Mouse (Mus musculus) limb, embryonic 15.5 days (tissue): ENCODE measurements around the gene Prkci. TPM values are rescaled to one million over a fixed set of nuclear protein-coding genes. Genes with fewer than 3 reads are reported as not detected.
A peak's percentile ranks its signal among the peaks of the same experiment; 100 is the strongest.

Experiments
- ATAC-seq: fragments of 200-750 bp; cut with Nextera tagmentation; 2 replicates; pipeline ENCODE4 v1.8.0; 2017; ENCODE audit warnings: low read depth, moderate TSS enrichment; ENCODE audit not compliant: insufficient number of reproducible peaks, low FRiP score, low TSS enrichment
- H3K27ac ChIP-seq: fragments of 300-500 bp; sonication (generic); 2 replicates; pipeline ENCODE4 v1.5.1; 2015; ENCODE audit warnings: moderate library complexity, mild to moderate bottlenecking, inconsistent platforms
- H3K27me3 ChIP-seq: fragments of 300-500 bp; sonication (generic); 2 replicates; pipeline ENCODE4 v1.6.1; 2015; ENCODE audit warnings: inconsistent platforms
- H3K36me3 ChIP-seq: fragments of 300-500 bp; sonication (generic); 2 replicates; pipeline ENCODE4 v1.6.1; 2015; ENCODE audit warnings: inconsistent platforms
- H3K4me1 ChIP-seq: fragments of 300-500 bp; sonication (generic); 2 replicates; pipeline ENCODE4 v1.6.1; 2015; ENCODE audit warnings: inconsistent platforms
- H3K4me2 ChIP-seq: fragments of 300-500 bp; sonication (generic); 2 replicates; pipeline ENCODE4 v1.6.1; 2015; ENCODE audit warnings: mild to moderate bottlenecking, inconsistent platforms
- H3K4me3 ChIP-seq: fragments of 300-500 bp; sonication (generic); 2 replicates; pipeline ENCODE4 v1.5.1; 2015; ENCODE audit warnings: mild to moderate bottlenecking, inconsistent platforms
- H3K9ac ChIP-seq: fragments of 300-500 bp; sonication (generic); 2 replicates; pipeline ENCODE4 v1.6.1; 2015; ENCODE audit warnings: inconsistent platforms
- H3K9me3 ChIP-seq: fragments of 300-500 bp; sonication (generic); 2 replicates; pipeline ENCODE4 v1.6.1; 2016; ENCODE audit warnings: inconsistent platforms
- WGBS: fragments of 180-500 bp; shearing (Covaris S2); methylation state at CpG from one replicate; pipeline ENCODE4 v1.1.7; 2015; 5-methylcytosine and 5-hydroxymethylcytosine counted together
- polyA plus RNA-seq: library from polyadenylated mRNA; unstranded; fragments of >200 nt; fragmentation: Nextera tagmentation; extraction: Ambion mirVana; gene quantifications from 2 replicates; pipeline ENCODE4 v1.2.1, GENCODE M21; 2015

Prkci gene
- polyA plus RNA-seq, 1 experiment from 2014 or later: 38.6 TPM

- H3K27me3 ChIP-seq: no peaks in the 10 kb centered on the region
- no peaks in the 10 kb centered on the region for H3K9me3 ChIP-seq
- no peak overlapping the region for H3K9ac ChIP-seq
- peaks cover 26% of the 10 kb centered on the region for H3K4me1 ChIP-seq
- WGBS: 25% methylated on average over 10 of the region's 10 CpGs
- no peak for ATAC-seq
- no peaks in the 10 kb centered on the region for H3K36me3 ChIP-seq
- peak overlapping the region; percentile 84 for H3K27ac ChIP-seq
- no peak overlapping the region for H3K4me3 ChIP-seq
- peak overlapping the region; percentile 17; the same call in 1 of the 2 replicates for H3K4me2 ChIP-seq
Measured at GRCm38 (mm10) chr3:30999401-31000017, 4.0 kb downstream of the Prkci start.

- no peaks in the 10 kb centered on the region for H3K9me3 ChIP-seq
- no peaks in the 10 kb centered on the region for H3K27me3 ChIP-seq
- peak overlapping the region; percentile 84 for H3K27ac ChIP-seq
- H3K4me1 ChIP-seq: peaks cover 21% of the 10 kb centered on the region
- no peaks in the 10 kb centered on the region for H3K36me3 ChIP-seq
- H3K4me3 ChIP-seq: no peak overlapping the region
- H3K4me2 ChIP-seq: peak overlapping the region; percentile 17; the same call in 1 of the 2 replicates
- ATAC-seq: no peak
- no peak overlapping the region for H3K9ac ChIP-seq
- WGBS: 18% methylated on average over 4 of the region's 4 CpGs
Measured at GRCm38 (mm10) chr3:31000018-31000407, 4.5 kb downstream of the Prkci start.

GRCm38 (mm10) chr3:31001048-31001676 lies 5.6 kb downstream of the Prkci start:
- H3K9me3 ChIP-seq: no peaks in the 10 kb centered on the region
- WGBS: 58% methylated on average over 3 of the region's 3 CpGs
- H3K36me3 ChIP-seq: no peaks in the 10 kb centered on the region
- H3K9ac ChIP-seq: no peak overlapping the region
- no peak overlapping the region for H3K27ac ChIP-seq
- H3K4me2 ChIP-seq: no peak overlapping the region
- H3K27me3 ChIP-seq: no peaks in the 10 kb centered on the region
- H3K4me3 ChIP-seq: no peak overlapping the region
- H3K4me1 ChIP-seq: peaks cover 21% of the 10 kb centered on the region
- ATAC-seq: no peak

- H3K27ac ChIP-seq: no peak overlapping the region
- WGBS: 80% methylated on average over 6 of the region's 6 CpGs
- peaks cover 10% of the 10 kb centered on the region for H3K4me1 ChIP-seq
- H3K27me3 ChIP-seq: no peaks in the 10 kb centered on the region
- no peaks in the 10 kb centered on the region for H3K9me3 ChIP-seq
- no peak overlapping the region for H3K4me3 ChIP-seq
- no peak overlapping the region for H3K4me2 ChIP-seq
- no peak for ATAC-seq
- H3K36me3 ChIP-seq: no peaks in the 10 kb centered on the region
- H3K9ac ChIP-seq: no peak overlapping the region
Measured at GRCm38 (mm10) chr3:31004320-31005209, 9.0 kb downstream of the Prkci start.

- no peak for ATAC-seq
- H3K36me3 ChIP-seq: no peaks in the 10 kb centered on the region
- 60% methylated on average over 2 of the region's 2 CpGs for WGBS
Measured at GRCm38 (mm10) chr3:31014374-31014773, 18.8 kb downstream of the Prkci start.

GRCm38 (mm10) chr3:31015682-31016443 lies 20.3 kb downstream of the Prkci start:
- WGBS: 74% methylated on average over 10 of the region's 10 CpGs
- Histone ChIP-seq H3K4me1 (peaks cover 24% of the 10 kb centered on the region), H3K27me3 (no peaks in the 10 kb centered on the region), H3K36me3 (peaks cover 7% of the 10 kb centered on the region; the same call in 1 of the 2 replicates), H3K9me3 (no peaks in the 10 kb centered on the region), H3K4me2 (no peak overlapping the region), H3K9ac (no peak overlapping the region), H3K27ac (0 out of 2 replicates have a peak overlapping the region, but pooled peaks have one; percentile 40), H3K4me3 (no peak overlapping the region)
- ATAC-seq: no peak

More at GRCm38 (mm10) chr3:31014374-31014773, 18.8 kb downstream of the Prkci start:
- Histone ChIP-seq H3K27me3 (no peaks in the 10 kb centered on the region), H3K9ac (no peak overlapping the region), H3K9me3 (no peaks in the 10 kb centered on the region), H3K27ac (no peak overlapping the region), H3K4me1 (peaks cover 24% of the 10 kb centered on the region), H3K4me2 (no peak overlapping the region), H3K4me3 (no peak overlapping the region)

- H3K9ac ChIP-seq: no peak overlapping the region
- peaks cover 7% of the 10 kb centered on the region; the same call in 1 of the 2 replicates for H3K36me3 ChIP-seq
- H3K4me3 ChIP-seq: no peak overlapping the region
- H3K27ac ChIP-seq: no peak overlapping the region
- WGBS: 32% methylated on average over 9 of the region's 9 CpGs
- no peak for ATAC-seq
- no peak overlapping the region for H3K4me2 ChIP-seq
- H3K27me3 ChIP-seq: no peaks in the 10 kb centered on the region
- H3K4me1 ChIP-seq: peaks cover 26% of the 10 kb centered on the region
- H3K9me3 ChIP-seq: no peaks in the 10 kb centered on the region
Measured at GRCm38 (mm10) chr3:31016594-31017196, 21.1 kb downstream of the Prkci start.

GRCm38 (mm10) chr3:31017652-31018051 lies 22.1 kb downstream of the Prkci start:
- 70% methylated on average over 4 of the region's 4 CpGs for WGBS
- Histone ChIP-seq H3K27ac (no peak overlapping the region), H3K9me3 (no peaks in the 10 kb centered on the region)

GRCm38 (mm10) chr3:31019287-31019686 lies 23.7 kb downstream of the Prkci start:
- no peak for ATAC-seq
- 52% methylated on average over 1 of the region's 1 CpGs for WGBS
- Histone ChIP-seq H3K9ac (no peak overlapping the region), H3K36me3 (peaks cover 7% of the 10 kb centered on the region; the same call in 1 of the 2 replicates), H3K27me3 (no peaks in the 10 kb centered on the region), H3K4me3 (no peak overlapping the region), H3K27ac (no peak overlapping the region), H3K4me2 (no peak overlapping the region), H3K4me1 (peaks cover 44% of the 10 kb centered on the region), H3K9me3 (no peaks in the 10 kb centered on the region)

More at GRCm38 (mm10) chr3:31017652-31018051, 22.1 kb downstream of the Prkci start:
- Histone ChIP-seq H3K9ac (no peak overlapping the region), H3K36me3 (peaks cover 7% of the 10 kb centered on the region; the same call in 1 of the 2 replicates), H3K4me2 (no peak overlapping the region), H3K4me3 (no peak overlapping the region), H3K27me3 (no peaks in the 10 kb centered on the region), H3K4me1 (peaks cover 31% of the 10 kb centered on the region)
- ATAC-seq: no peak

GRCm38 (mm10) chr3:31019793-31020447 lies 24.4 kb downstream of the Prkci start:
- Histone ChIP-seq H3K4me3 (no peak overlapping the region), H3K9ac (no peak overlapping the region), H3K4me1 (peaks cover 45% of the 10 kb centered on the region), H3K4me2 (no peak overlapping the region), H3K36me3 (peaks cover 7% of the 10 kb centered on the region; the same call in 1 of the 2 replicates), H3K9me3 (no peaks in the 10 kb centered on the region), H3K27me3 (no peaks in the 10 kb centered on the region), H3K27ac (no peak overlapping the region)
- ATAC-seq: no peak
- 75% methylated on average over 5 of the region's 5 CpGs for WGBS
